33 mouse cellular contexts compared by ENCODE assay signal in the genomic region with DNA sequence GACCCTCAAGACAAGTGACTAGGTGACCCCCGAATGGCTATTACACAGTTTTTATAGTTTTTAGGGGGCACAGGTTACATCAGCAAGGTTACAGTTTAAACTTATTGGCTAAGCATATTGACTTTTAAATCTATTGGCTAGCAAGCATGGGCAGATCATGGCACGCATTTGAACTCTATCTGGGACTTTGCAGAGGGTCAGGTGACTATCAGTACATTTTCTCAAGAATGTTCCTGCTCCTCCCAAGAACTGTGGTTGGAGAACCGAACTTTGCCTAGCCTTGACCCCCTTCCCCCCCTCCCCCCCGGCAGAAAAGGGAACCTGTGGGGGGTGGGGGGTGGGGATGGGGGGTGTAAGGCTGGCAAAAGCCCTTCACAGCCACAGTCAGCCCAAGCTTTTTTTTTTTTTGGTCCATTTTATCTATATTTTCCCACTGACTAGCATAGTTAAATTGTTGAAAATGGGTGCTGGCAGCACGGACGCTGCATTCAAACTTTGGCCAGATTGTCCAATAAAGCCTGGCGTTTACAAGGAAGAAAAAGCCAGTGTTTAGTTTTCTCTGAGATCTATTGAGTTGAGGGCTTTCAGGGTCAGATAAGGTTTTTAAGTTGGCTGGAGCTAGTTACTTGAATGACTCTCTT. TPM values are rescaled to one million over a fixed set of nuclear protein-coding genes. Genes with fewer than 3 reads are reported as not detected.
"Had no signal": no experiment of that assay in that cellular context is flagged by ENCODE, and none has a peak within 500 bp of the region (broad histone marks: within the 10 kb centered on the region; RNA-seq: fewer than 3 reads in every experiment).

No protein-coding gene starts in this region.

- DNase-seq: gastrocnemius, adult 2 months; gastrocnemius, postnatal 10 days; gastrocnemius, postnatal 25 days; heart, adult 2 months; heart, postnatal 10 days; heart, postnatal 4 days; kidney, adult 18-20 months; kidney, adult 9 months; kidney, postnatal 14 days; kidney, postnatal 36 days; liver; liver, embryonic 13.5 days had no signal

- H3K4me2 ChIP-seq: heart, embryonic 12.5 days; hindbrain, embryonic 12.5 days; hindbrain, embryonic 14.5 days; intestine, embryonic 15.5 days; kidney, embryonic 15.5 days; limb, embryonic 12.5 days; liver, embryonic 13.5 days had no signal

- H3K4me1 ChIP-seq: hindbrain, embryonic 10.5 days; hindbrain, embryonic 12.5 days; intestine, embryonic 15.5 days; limb, embryonic 12.5 days had no signal

- H3K9me3 ChIP-seq: heart, embryonic 10.5 days; heart, embryonic 12.5 days; hindbrain, embryonic 10.5 days; hindbrain, embryonic 12.5 days; intestine, embryonic 15.5 days; kidney, embryonic 15.5 days; limb, embryonic 10.5 days; limb, embryonic 12.5 days; liver, embryonic 13.5 days had no signal

- H3K4me3 ChIP-seq: gastrocnemius, adult 2 months; heart, adult 2 months; heart, embryonic 10.5 days; heart, embryonic 12.5 days; hindbrain, embryonic 10.5 days; hindbrain, embryonic 12.5 days; intestine, embryonic 15.5 days; kidney, embryonic 15.5 days; layer of hippocampus, adult 2 months; left cerebral cortex, adult 2 months; limb, embryonic 10.5 days; limb, embryonic 12.5 days; liver, embryonic 13.5 days had no signal

- H3K27me3 ChIP-seq: heart, embryonic 12.5 days; hindbrain, embryonic 12.5 days; intestine, embryonic 15.5 days; kidney, embryonic 15.5 days; limb, embryonic 12.5 days; liver, embryonic 13.5 days had no signal

- H3K27ac ChIP-seq: gastrocnemius, adult 2 months; heart, adult 2 months; heart, embryonic 10.5 days; hindbrain, embryonic 10.5 days; hindbrain, embryonic 12.5 days; hindbrain, embryonic 14.5 days; intestine, embryonic 15.5 days; kidney, embryonic 15.5 days; kidney, postnatal 0 days; layer of hippocampus, adult 2 months; left cerebral cortex, adult 2 months; limb, embryonic 10.5 days; limb, embryonic 12.5 days; liver, embryonic 13.5 days had no signal

- H3K36me3 ChIP-seq: hindbrain, embryonic 12.5 days; intestine, embryonic 15.5 days; limb, embryonic 12.5 days had no signal

- H3K9ac ChIP-seq: heart, embryonic 12.5 days; hindbrain, embryonic 12.5 days; hindbrain, embryonic 14.5 days; intestine, embryonic 15.5 days; kidney, embryonic 15.5 days; limb, embryonic 12.5 days; liver, embryonic 13.5 days had no signal

- ATAC-seq: hindbrain, embryonic 16.5 days; inflammation-experienced regulatory T-cells, adult 6 months; intestine, embryonic 15.5 days; intestine, postnatal 0 days had no signal

RNA-seq across cellular contexts. Expression of gene Zfp599, which starts 30.2 kb away (rescaled TPM):
- total RNA-seq: gastrocnemius, adult 2 months; gastrocnemius, postnatal 25 days had no signal

RNA-seq across cellular contexts. Expression of gene Zfp872, which starts 41.6 kb away (rescaled TPM):
- total RNA-seq: gastrocnemius, adult 2 months; gastrocnemius, postnatal 4 days; granulocyte monocyte progenitor cell, adult 5-6 weeks; layer of hippocampus, postnatal 25 days; left cerebral cortex, adult 2 months; left cerebral cortex, postnatal 36 days had no signal
- polyA plus RNA-seq: frontal cortex, adult 2 months; heart, adult 2 months; hindbrain, embryonic 10.5 days; inflammation-experienced regulatory T-cells, adult 6 months; large intestine, adult 2 months; liver, embryonic 13.5 days had no signal
